Mouse (Mus musculus): ENCODE data around the gene Wiz.

- no peak for TF ChIP-seq CTCF (IDR thresholded peaks at IDR 0.05; ENCODE audit: control insufficient read depth, insufficient read depth, insufficient replicate concordance, low read depth, low read length)
- TF ChIP-seq POLR2A (IDR thresholded peaks at IDR 0.05; ENCODE audit: control insufficient read depth, low read depth, low read length) = no peak
Observed at GRCm38 (mm10) chr17:32387986-32388369, 1.3 kb downstream of the Wiz start.
